Mouse (Mus musculus): ENCODE results near the gene Gprc5a.

DNA sequence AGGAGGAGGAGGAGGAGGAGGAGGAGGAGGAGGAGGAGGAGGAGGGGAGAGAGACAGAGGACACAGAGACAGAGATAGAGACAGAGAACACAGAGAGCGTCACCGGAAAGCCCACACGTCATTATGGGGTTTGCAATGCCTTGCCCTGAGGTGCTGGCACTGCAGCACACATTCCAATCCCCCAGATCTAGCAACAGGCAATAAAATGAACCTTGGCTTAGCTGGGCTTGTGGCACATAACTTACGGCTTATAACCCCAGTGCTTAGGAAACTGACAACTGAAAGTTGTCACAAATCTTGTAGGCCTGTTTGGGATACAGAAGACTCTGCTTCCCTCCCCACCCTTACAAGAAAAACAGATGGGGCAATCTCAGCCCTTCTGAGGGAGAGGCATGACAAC is 25.2 kb downstream of the Gprc5a start:
- TF ChIP-seq GABPA (IDR thresholded peaks at IDR 0.05; ENCODE audit: insufficient replicate concordance, low read depth, low read length) (no peak), CTCF (conservative IDR thresholded peaks at IDR 0.05 in 1 of 2, IDR thresholded peaks at IDR 0.05 in 1 of 2; ENCODE audit: low read depth in 2 of 2, low read length in 2 of 2) (no peak), POLR2A (IDR thresholded peaks at IDR 0.05; ENCODE audit: low read depth, low read length) (no peak), NELFE (IDR thresholded peaks at IDR 0.05; ENCODE audit: low read depth, low read length) (no peak), USF1 (IDR thresholded peaks at IDR 0.05; ENCODE audit: low read depth, low read length) (no peak), ELF1 (IDR thresholded peaks at IDR 0.05; ENCODE audit: low read depth, low read length) (no peak), TCF12 (IDR thresholded peaks at IDR 0.05; ENCODE audit: low read depth, low read length) (no peak), ZC3H11A (IDR thresholded peaks at IDR 0.05; ENCODE audit: low read depth, low read length) (no peak), NRF1 (IDR thresholded peaks at IDR 0.05; ENCODE audit: low read depth, low read length) (no peak), EP300 (IDR thresholded peaks at IDR 0.05; ENCODE audit: low read length) (no peak), MAFK (IDR thresholded peaks at IDR 0.05; ENCODE audit: insufficient replicate concordance, low read length) (no peak), SIN3A (IDR thresholded peaks at IDR 0.05; ENCODE audit: low read length) (no peak)
